Mouse (Mus musculus): ENCODE data around the gene Tlr13. TPM values are rescaled to one million over a fixed set of nuclear protein-coding genes. Genes with fewer than 3 reads are reported as not detected.

Tlr13 gene
- polyA plus RNA-seq, 1 experiment, result 0.22 TPM

- DNase-seq (ENCODE audit: low read depth), result no peak
- TF ChIP-seq POLR2A (IDR thresholded peaks at IDR 0.05; ENCODE audit: borderline replicate concordance, extremely low read depth, insufficient read depth, insufficient read length, poor library complexity, severe bottlenecking) (no peak), CTCF (IDR thresholded peaks at IDR 0.05; ENCODE audit: borderline replicate concordance, extremely low read depth, insufficient read depth, insufficient read length) (no peak)
Measured at GRCm38 (mm10) chrX:106149460-106149859, 6.5 kb downstream of the Tlr13 start.

GRCm38 (mm10) chrX:106154180-106154586, 11.2 kb downstream of the Tlr13 start:
- no peak for DNase-seq (ENCODE audit: low read depth)
- TF ChIP-seq CTCF (IDR thresholded peaks at IDR 0.05; ENCODE audit: borderline replicate concordance, extremely low read depth, insufficient read depth, insufficient read length) (no peak), POLR2A (IDR thresholded peaks at IDR 0.05; ENCODE audit: borderline replicate concordance, extremely low read depth, insufficient read depth, insufficient read length, poor library complexity, severe bottlenecking) (no peak)

GRCm38 (mm10) chrX:106155892-106156291, 12.9 kb downstream of the Tlr13 start:
- DNase-seq (ENCODE audit: low read depth), result no peak
- TF ChIP-seq POLR2A (IDR thresholded peaks at IDR 0.05; ENCODE audit: borderline replicate concordance, extremely low read depth, insufficient read depth, insufficient read length, poor library complexity, severe bottlenecking), result no peak
- no peak for TF ChIP-seq CTCF (IDR thresholded peaks at IDR 0.05; ENCODE audit: borderline replicate concordance, extremely low read depth, insufficient read depth, insufficient read length)

GRCm38 (mm10) chrX:106163995-106164394, 21.0 kb downstream of the Tlr13 start:
- DNase-seq (ENCODE audit: low read depth), result no peak
- TF ChIP-seq POLR2A (IDR thresholded peaks at IDR 0.05; ENCODE audit: borderline replicate concordance, extremely low read depth, insufficient read depth, insufficient read length, poor library complexity, severe bottlenecking) (no peak), CTCF (IDR thresholded peaks at IDR 0.05; ENCODE audit: borderline replicate concordance, extremely low read depth, insufficient read depth, insufficient read length) (no peak)

GRCm38 (mm10) chrX:106164555-106164954, 21.6 kb downstream of the Tlr13 start:
- no peak for DNase-seq (ENCODE audit: low read depth)
- TF ChIP-seq POLR2A (IDR thresholded peaks at IDR 0.05; ENCODE audit: borderline replicate concordance, extremely low read depth, insufficient read depth, insufficient read length, poor library complexity, severe bottlenecking) (no peak), CTCF (IDR thresholded peaks at IDR 0.05; ENCODE audit: borderline replicate concordance, extremely low read depth, insufficient read depth, insufficient read length) (no peak)

GRCm38 (mm10) chrX:106165089-106165488, 22.1 kb downstream of the Tlr13 start:
- no peak for DNase-seq (ENCODE audit: low read depth)

GRCm38 (mm10) chrX:106171106-106171852, 28.3 kb downstream of the Tlr13 start:
- DNase-seq (ENCODE audit: low read depth), result peak; percentile 91
- TF ChIP-seq POLR2A (IDR thresholded peaks at IDR 0.05; ENCODE audit: borderline replicate concordance, extremely low read depth, insufficient read depth, insufficient read length, poor library complexity, severe bottlenecking) (no peak), CTCF (IDR thresholded peaks at IDR 0.05; ENCODE audit: borderline replicate concordance, extremely low read depth, insufficient read depth, insufficient read length) (peak; percentile 66; the same call in 1 of the 2 replicates)

More at GRCm38 (mm10) chrX:106165089-106165488, 22.1 kb downstream of the Tlr13 start:
- TF ChIP-seq CTCF (IDR thresholded peaks at IDR 0.05; ENCODE audit: borderline replicate concordance, extremely low read depth, insufficient read depth, insufficient read length) (0 out of 2 replicates have a peak, but pooled peaks have one; percentile 3), POLR2A (IDR thresholded peaks at IDR 0.05; ENCODE audit: borderline replicate concordance, extremely low read depth, insufficient read depth, insufficient read length, poor library complexity, severe bottlenecking) (no peak)

GRCm38 (mm10) chrX:106171853-106172154, 28.8 kb downstream of the Tlr13 start:
- TF ChIP-seq POLR2A (IDR thresholded peaks at IDR 0.05; ENCODE audit: borderline replicate concordance, extremely low read depth, insufficient read depth, insufficient read length, poor library complexity, severe bottlenecking), result no peak
- TF ChIP-seq CTCF (IDR thresholded peaks at IDR 0.05; ENCODE audit: borderline replicate concordance, extremely low read depth, insufficient read depth, insufficient read length), result no peak
- no peak for DNase-seq (ENCODE audit: low read depth)

GRCm38 (mm10) chrX:106176331-106176730, 33.3 kb downstream of the Tlr13 start:
- TF ChIP-seq CTCF (IDR thresholded peaks at IDR 0.05; ENCODE audit: borderline replicate concordance, extremely low read depth, insufficient read depth, insufficient read length), result no peak
- no peak for TF ChIP-seq POLR2A (IDR thresholded peaks at IDR 0.05; ENCODE audit: borderline replicate concordance, extremely low read depth, insufficient read depth, insufficient read length, poor library complexity, severe bottlenecking)
- DNase-seq (ENCODE audit: low read depth), result no peak

GRCm38 (mm10) chrX:106184279-106184678, 41.3 kb downstream of the Tlr13 start:
- DNase-seq (ENCODE audit: low read depth), result no peak
- TF ChIP-seq CTCF (IDR thresholded peaks at IDR 0.05; ENCODE audit: borderline replicate concordance, extremely low read depth, insufficient read depth, insufficient read length), result no peak
- no peak for TF ChIP-seq POLR2A (IDR thresholded peaks at IDR 0.05; ENCODE audit: borderline replicate concordance, extremely low read depth, insufficient read depth, insufficient read length, poor library complexity, severe bottlenecking)

GRCm38 (mm10) chrX:106185706-106186105, 42.7 kb downstream of the Tlr13 start:
- peak; percentile 74 for DNase-seq (ENCODE audit: low read depth)
- TF ChIP-seq POLR2A (IDR thresholded peaks at IDR 0.05; ENCODE audit: borderline replicate concordance, extremely low read depth, insufficient read depth, insufficient read length, poor library complexity, severe bottlenecking) (no peak), CTCF (IDR thresholded peaks at IDR 0.05; ENCODE audit: borderline replicate concordance, extremely low read depth, insufficient read depth, insufficient read length) (no peak)
